In the genomic region with DNA sequence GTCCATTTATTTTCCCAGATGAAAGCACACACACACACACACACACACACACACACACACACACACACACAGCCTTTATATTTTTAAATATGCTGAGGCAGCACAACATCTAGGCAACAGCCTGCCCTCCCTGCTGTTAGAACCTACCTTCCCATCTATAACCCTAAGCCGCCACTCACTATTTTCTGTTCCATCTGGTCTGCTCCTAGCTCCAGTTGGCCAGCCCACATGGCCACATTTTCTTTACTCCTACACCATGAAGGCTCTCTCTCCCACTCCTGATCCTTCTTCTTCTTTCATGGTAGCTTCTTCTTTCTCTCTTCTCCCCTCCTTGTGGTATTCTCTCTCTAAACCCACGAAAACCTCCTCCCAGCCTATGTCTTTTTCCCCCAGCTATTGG, we compare ENCODE assay signal across 18 mouse cellular contexts.
DNase-seq lines count a peak whose midpoint lies in the region.
"Had no signal": no experiment of that assay in that cellular context is flagged by ENCODE, and none has a peak within 500 bp of the region (broad histone marks: within the 10 kb centered on the region; RNA-seq: fewer than 3 reads in every experiment).

No protein-coding gene starts in this region.

- DNase-seq in layer of hippocampus, adult 11-12 months (ENCODE audit: low spot score) = peak; percentile 11
- no peak for DNase-seq in layer of hippocampus, postnatal 25 days (ENCODE audit: extremely low spot score in 1 of 2, low spot score in 1 of 2)
- peak; percentile 66 for DNase-seq in brain, adult 2 months (ENCODE audit: low read depth, low spot score)
- peak; percentile 28 to 35 for DNase-seq in layer of hippocampus, adult 8-10 months (ENCODE audit: low spot score in 2 of 2)
- peak; percentile 51 for DNase-seq in telencephalon, adult 2 months (ENCODE audit: low read depth, low spot score)
- no peak for DNase-seq in cerebellum, adult 18-20 months
- DNase-seq in urinary bladder, postnatal 10 days (ENCODE audit: low spot score) = no peak
- DNase-seq: adrenal gland, postnatal 10 days; adrenal gland, postnatal 36 days; B cell, adult 2 months; cerebellum, adult 11 months; cerebellum, adult 8-10 months; cerebellum, postnatal 10 days; cerebellum, postnatal 36 days; embryo, embryonic 11 days; gastrocnemius, adult 2 months; gastrocnemius, postnatal 14 days; heart, adult 11 months had no signal

Comparison
In these comparisons a context has a peak if more than half of its experiments do, and no peak if none do; other contexts are left out.
1. DNase-seq: peak in layer of hippocampus, adult 11-12 months (single experiment), brain, adult 2 months (single experiment), layer of hippocampus, adult 8-10 months (2 of 2) and telencephalon, adult 2 months (single experiment); none in layer of hippocampus, postnatal 25 days (0 of 2), cerebellum, adult 18-20 months (0 of 2) and urinary bladder, postnatal 10 days (single experiment).